Mouse (Mus musculus) heart, embryonic 11.5 days (tissue): ENCODE results near the gene Ahcyl2. TPM values are rescaled to one million over a fixed set of nuclear protein-coding genes. Genes with fewer than 3 reads are reported as not detected.

Experiments used
- ATAC-seq: fragments of 200-750 bp; cut with Nextera tagmentation; replicated peaks from 2 replicates; pipeline ENCODE4 v1.8.0; 2017; ENCODE audit warnings: moderate library complexity; ENCODE audit not compliant: insufficient number of reproducible peaks, low FRiP score, low TSS enrichment
- H3K27ac ChIP-seq: fragments of 300-500 bp; sonication (generic); 2 replicates; pipeline ENCODE4 v1.5.1; 2014; ENCODE audit warnings: mild to moderate bottlenecking, low read depth, low read length
- H3K27me3 ChIP-seq: fragments of 300-500 bp; sonication (generic); 2 replicates; pipeline ENCODE4 v1.6.1; 2014; ENCODE audit warnings: mild to moderate bottlenecking, low read length, mixed read lengths; ENCODE audit not compliant: control insufficient read depth, insufficient read depth
- H3K36me3 ChIP-seq: fragments of 300-500 bp; sonication (generic); 2 replicates; pipeline ENCODE4 v1.6.1; 2014; ENCODE audit warnings: mild to moderate bottlenecking, low read length, moderate library complexity, mixed read lengths; ENCODE audit not compliant: control insufficient read depth, insufficient read depth
- H3K4me1 ChIP-seq: fragments of 300-500 bp; sonication (generic); 2 replicates; pipeline ENCODE4 v1.6.1; 2014; ENCODE audit warnings: low read length; ENCODE audit not compliant: control insufficient read depth, insufficient read depth
- H3K4me2 ChIP-seq: fragments of 300-500 bp; sonication (generic); 2 replicates; pipeline ENCODE4 v1.6.1; 2014; ENCODE audit warnings: mild to moderate bottlenecking, moderate library complexity
- H3K4me3 ChIP-seq: fragments of 300-500 bp; sonication (generic); 2 replicates; pipeline ENCODE4 v1.5.1; 2014; ENCODE audit warnings: low read depth, low read length
- H3K9ac ChIP-seq: fragments of 300-500 bp; sonication (generic); 2 replicates; pipeline ENCODE4 v1.6.1; 2014; ENCODE audit warnings: mild to moderate bottlenecking, low read depth, low read length, moderate library complexity
- H3K9me3 ChIP-seq: fragments of 300-500 bp; sonication (generic); replicated peaks from 2 replicates; pipeline ENCODE4 v1.6.1; 2016; ENCODE audit warnings: low read length; ENCODE audit not compliant: control insufficient read depth
- WGBS: fragments of 180-500 bp; shearing (Covaris S2); extraction: QIAGEN DNeasy Blood & Tissue Kit; methylation state at CpG from one replicate; pipeline ENCODE4 v1.1.7; 2014; ENCODE audit not compliant: insufficient replicate concordance; 5-methylcytosine and 5-hydroxymethylcytosine counted together
- polyA plus RNA-seq: library from polyadenylated mRNA; unstranded; fragments of >200 nt; fragmentation: Nextera tagmentation; extraction: Ambion mirVana; gene quantifications from 2 replicates; pipeline ENCODE4 v1.2.1, GENCODE M21; 2014

The Ahcyl2 gene
- polyA plus RNA-seq, 1 experiment from 2014 or later = 11.6 TPM

DNA sequence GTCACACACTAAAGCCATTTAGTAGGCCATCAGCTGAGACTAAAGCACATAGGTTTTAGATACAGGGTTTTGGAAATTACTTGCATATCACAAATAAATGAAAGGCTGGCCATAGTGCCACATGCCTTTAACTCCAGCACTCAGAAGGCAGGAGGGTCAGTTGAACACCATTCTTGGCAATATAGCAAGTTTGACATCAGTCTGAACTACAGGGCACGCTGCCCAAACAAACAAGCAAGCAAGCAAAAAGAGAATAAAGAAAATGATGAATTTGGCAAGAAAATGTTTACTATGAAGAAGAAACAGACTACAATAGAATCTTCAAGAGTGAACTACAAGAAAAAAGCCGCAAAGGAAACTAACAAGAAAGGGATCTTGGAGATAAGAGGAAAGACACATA is 73.7 kb downstream of the Ahcyl2 start:
- H3K27ac ChIP-seq = no peak overlapping the region
- H3K27me3 ChIP-seq = no peaks in the 10 kb centered on the region
- WGBS = 91% methylated on average over 2 of the region's 2 CpGs

GRCm38 (mm10) chr6:29847643-29848166 is 79.9 kb downstream of the Ahcyl2 start:
- H3K4me2 ChIP-seq = no peak overlapping the region
- H3K27me3 ChIP-seq = no peaks in the 10 kb centered on the region
- no peak overlapping the region for H3K27ac ChIP-seq
- H3K4me3 ChIP-seq = no peak overlapping the region
- 67% methylated on average over 5 of the region's 5 CpGs for WGBS
- no peak overlapping the region for H3K9ac ChIP-seq
- no peaks in the 10 kb centered on the region for H3K9me3 ChIP-seq
- no peaks in the 10 kb centered on the region for H3K36me3 ChIP-seq
- no peaks in the 10 kb centered on the region for H3K4me1 ChIP-seq
- no peak for ATAC-seq

More for the DNA sequence above, 73.7 kb downstream of the Ahcyl2 start:
- H3K4me1 ChIP-seq = no peaks in the 10 kb centered on the region
- no peak overlapping the region for H3K4me3 ChIP-seq
- no peaks in the 10 kb centered on the region for H3K36me3 ChIP-seq
- H3K9me3 ChIP-seq = no peaks in the 10 kb centered on the region
- no peak overlapping the region for H3K4me2 ChIP-seq
- ATAC-seq = no peak
- no peak overlapping the region for H3K9ac ChIP-seq

DNA sequence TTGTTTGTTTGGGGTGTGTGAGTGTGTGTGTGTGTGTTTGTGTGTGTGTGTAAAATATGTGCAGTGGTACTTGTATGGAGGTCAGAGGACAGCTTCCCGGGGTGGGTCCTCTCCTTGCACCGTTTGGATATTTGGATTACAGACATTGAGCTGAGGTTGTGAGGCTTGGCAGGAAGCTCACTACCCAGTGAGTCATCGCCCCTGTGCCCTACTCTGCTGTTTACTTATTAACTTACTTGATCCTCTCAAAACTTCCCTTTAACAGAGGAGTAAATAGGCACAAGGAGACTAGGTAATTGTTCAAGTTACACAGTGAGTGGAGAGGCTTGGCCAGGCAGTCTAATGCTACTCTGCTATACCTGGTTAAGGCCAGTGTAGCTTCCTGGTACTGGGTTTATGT is 81.0 kb downstream of the Ahcyl2 start:
- no peaks in the 10 kb centered on the region for H3K9me3 ChIP-seq
- no peak overlapping the region for H3K9ac ChIP-seq
- no peak overlapping the region for H3K27ac ChIP-seq
- no peak overlapping the region for H3K4me3 ChIP-seq
- no peak overlapping the region for H3K4me2 ChIP-seq
- peaks cover 6% of the 10 kb centered on the region for H3K4me1 ChIP-seq
- ATAC-seq = no peak
- H3K27me3 ChIP-seq = no peaks in the 10 kb centered on the region
- no peaks in the 10 kb centered on the region for H3K36me3 ChIP-seq
- WGBS = 59% methylated on average over 3 of the region's 3 CpGs

GRCm38 (mm10) chr6:29850096-29850495 is 82.3 kb downstream of the Ahcyl2 start:
- Histone ChIP-seq H3K4me3 (no peak overlapping the region), H3K36me3 (no peaks in the 10 kb centered on the region), H3K4me1 (peaks cover 9% of the 10 kb centered on the region), H3K9ac (no peak overlapping the region), H3K27me3 (no peaks in the 10 kb centered on the region), H3K9me3 (no peaks in the 10 kb centered on the region), H3K27ac (no peak overlapping the region), H3K4me2 (no peak overlapping the region)
- no peak for ATAC-seq
- 82% methylated on average over 1 of the region's 1 CpGs for WGBS

DNA sequence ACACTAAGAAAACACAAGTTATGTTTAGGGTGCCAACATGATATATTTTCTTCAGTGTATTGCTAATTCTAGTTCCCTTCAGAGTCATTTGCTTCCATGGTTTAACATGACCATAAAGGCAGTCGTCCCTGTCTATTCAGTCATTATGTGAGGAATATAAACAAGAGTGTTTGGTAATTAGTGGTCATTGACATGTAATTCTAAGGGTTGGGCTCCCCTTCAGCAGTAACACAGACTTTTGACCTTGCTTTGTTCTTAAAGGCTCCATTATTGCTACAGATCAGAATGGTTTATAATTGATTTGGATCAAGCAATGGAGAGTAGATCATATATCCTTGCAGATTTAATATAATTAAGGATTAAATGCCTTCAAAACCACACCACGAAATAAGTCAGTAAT is 82.9 kb downstream of the Ahcyl2 start:
- ATAC-seq = no peak

DNA sequence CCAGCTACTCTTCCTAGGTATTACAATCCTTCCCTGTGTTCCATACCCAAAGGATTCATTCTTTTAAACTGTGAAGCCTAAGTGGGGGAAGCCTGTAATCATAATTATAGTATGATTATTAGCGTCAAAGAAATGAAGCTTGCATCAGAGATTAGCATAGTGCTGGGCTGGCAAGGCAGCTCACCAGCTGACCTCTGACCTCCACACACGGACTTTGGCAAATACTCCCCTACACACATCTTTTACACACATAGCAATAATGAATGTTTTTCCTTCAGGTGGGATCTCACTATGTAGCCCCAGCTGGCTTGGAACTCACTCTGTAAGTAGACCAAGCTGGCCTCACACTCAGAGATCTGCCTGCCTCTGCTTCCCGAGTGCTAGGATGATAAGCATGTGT is 84.1 kb downstream of the Ahcyl2 start:
- Histone ChIP-seq H3K4me3 (no peak overlapping the region), H3K9me3 (no peaks in the 10 kb centered on the region), H3K27ac (no peak overlapping the region), H3K4me2 (no peak overlapping the region), H3K4me1 (peaks cover 19% of the 10 kb centered on the region), H3K9ac (no peak overlapping the region), H3K27me3 (no peaks in the 10 kb centered on the region), H3K36me3 (no peaks in the 10 kb centered on the region)
- ATAC-seq = no peak
- WGBS = 83% methylated on average over 3 of the region's 3 CpGs

More for the DNA sequence above, 82.9 kb downstream of the Ahcyl2 start:
- H3K36me3 ChIP-seq = no peaks in the 10 kb centered on the region
- H3K9me3 ChIP-seq = no peaks in the 10 kb centered on the region
- WGBS = 71% methylated on average over 2 of the region's 2 CpGs
- H3K4me2 ChIP-seq = no peak overlapping the region
- no peak overlapping the region for H3K4me3 ChIP-seq
- no peaks in the 10 kb centered on the region for H3K27me3 ChIP-seq
- H3K4me1 ChIP-seq = peaks cover 9% of the 10 kb centered on the region
- H3K9ac ChIP-seq = no peak overlapping the region
- H3K27ac ChIP-seq = no peak overlapping the region

DNA sequence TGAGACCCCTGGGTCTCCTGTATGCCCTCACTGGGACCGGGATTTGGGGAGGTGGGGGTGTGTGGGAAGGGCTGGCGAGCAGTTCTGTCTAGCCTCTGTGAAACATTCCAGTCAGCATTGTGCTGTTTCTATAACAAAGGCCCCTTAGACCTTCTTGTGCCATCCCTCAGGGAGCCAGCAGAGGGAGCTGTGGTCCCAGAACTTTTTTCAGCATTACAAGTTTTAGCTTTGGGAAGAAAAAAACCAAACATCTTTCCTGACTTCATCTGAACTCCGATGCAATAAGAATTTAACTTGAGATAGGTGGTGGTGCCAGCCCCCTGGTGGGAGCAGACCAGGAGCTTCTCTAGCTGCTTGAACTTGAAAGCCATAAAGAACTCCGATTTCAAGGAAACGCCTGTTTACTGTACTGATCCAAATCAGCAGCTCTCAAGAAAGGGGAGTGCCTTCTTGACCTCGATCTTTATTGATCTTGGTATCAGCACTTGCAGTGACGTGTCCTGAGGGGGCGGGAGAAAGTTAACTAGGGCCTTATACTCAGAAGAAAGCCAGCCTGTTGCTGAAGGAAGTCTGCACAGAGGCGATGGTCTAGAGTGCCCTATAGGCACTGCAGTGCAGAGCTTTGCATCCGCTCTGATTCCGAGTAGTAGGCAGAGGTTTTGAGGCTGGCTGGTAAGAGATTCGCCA is 85.5 kb downstream of the Ahcyl2 start:
- Histone ChIP-seq H3K36me3 (no peaks in the 10 kb centered on the region), H3K9me3 (no peaks in the 10 kb centered on the region), H3K4me2 (peak overlapping the region; percentile 60), H3K27me3 (no peaks in the 10 kb centered on the region), H3K4me1 (peaks cover 21% of the 10 kb centered on the region), H3K27ac (no peak overlapping the region), H3K9ac (peak overlapping the region; percentile 44; the same call in 1 of the 2 replicates), H3K4me3 (peak overlapping the region; percentile 24; the same call in 1 of the 2 replicates)
- WGBS = 24% methylated on average over 12 of the region's 12 CpGs
- ATAC-seq = peak; percentile 49; the same call in 1 of the 2 replicates

DNA sequence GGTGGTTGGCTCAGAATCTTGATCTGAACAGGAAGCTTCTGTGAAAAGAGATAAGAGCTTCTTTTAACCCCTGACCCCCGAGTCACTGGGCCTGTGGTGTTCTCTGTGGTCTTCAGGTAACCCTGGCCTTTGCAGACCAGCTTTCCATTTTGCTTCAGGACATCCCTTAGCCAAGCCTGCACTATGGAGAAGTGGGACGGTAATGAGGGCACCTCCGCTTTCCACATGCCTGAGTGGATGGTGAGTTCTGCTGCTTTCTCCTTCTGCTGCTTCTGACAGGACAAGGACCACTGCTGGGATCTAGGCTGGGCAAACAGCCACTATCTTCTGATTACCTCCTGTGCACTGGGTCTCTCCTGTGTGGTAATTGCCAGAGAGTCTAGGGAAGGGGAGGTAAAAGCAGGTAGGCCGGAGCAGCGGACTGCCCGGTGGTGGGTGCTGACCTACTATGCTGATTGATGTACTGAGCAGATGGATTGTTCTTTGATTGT is 86.1 kb downstream of the Ahcyl2 start:
- ATAC-seq = no peak
- 0 out of 2 replicates have a peak overlapping the region, but pooled peaks have one; percentile 24 for H3K4me3 ChIP-seq
- peak overlapping the region; percentile 60 for H3K4me2 ChIP-seq
- no peaks in the 10 kb centered on the region for H3K27me3 ChIP-seq
- no peak overlapping the region for H3K9ac ChIP-seq
- H3K9me3 ChIP-seq = no peaks in the 10 kb centered on the region
- H3K36me3 ChIP-seq = no peaks in the 10 kb centered on the region
- no peak overlapping the region for H3K27ac ChIP-seq
- 80% methylated on average over 6 of the region's 6 CpGs for WGBS
- peaks cover 27% of the 10 kb centered on the region for H3K4me1 ChIP-seq
